Mouse (Mus musculus): ENCODE data around the gene Pitpnm2. TPM values are rescaled to one million over a fixed set of nuclear protein-coding genes. Genes with fewer than 3 reads are reported as not detected.

The Pitpnm2 gene
- total and polyA plus RNA-seq, 3 experiments: 7.0 to 22.2 TPM; not detected in 1

DNA sequence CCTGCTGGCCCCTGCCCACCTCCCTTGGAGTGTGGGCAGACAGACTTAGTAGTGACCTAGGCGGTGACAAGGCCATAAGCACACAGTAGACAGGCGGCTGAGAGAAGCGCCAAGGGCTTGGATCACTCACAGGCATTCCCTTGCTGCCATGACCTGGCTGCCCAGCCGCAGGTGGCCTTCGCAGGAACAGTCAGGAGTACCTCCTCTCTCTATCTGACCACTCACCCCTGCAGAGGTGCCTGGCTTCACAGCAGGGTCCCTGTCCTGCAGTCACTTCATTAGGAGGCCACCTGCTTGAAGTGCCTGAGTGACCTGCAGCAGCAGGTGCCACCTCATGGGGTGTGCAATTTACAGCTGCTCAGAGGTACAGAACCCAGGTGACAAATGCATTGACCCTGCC is 50.4 kb downstream of the Pitpnm2 start:
- no peaks in the 10 kb centered on the region for H3K27me3 ChIP-seq (ENCODE audit: control insufficient read depth in 1 of 2, insufficient read depth in 2 of 2, low read length in 2 of 2)
- no peak overlapping the region for H3K9ac ChIP-seq (ENCODE audit: control insufficient read depth, low read depth, low read length, poor library complexity, severe bottlenecking)
- TF ChIP-seq KAT2A (conservative IDR thresholded peaks at IDR 0.05; ENCODE audit: low read depth, low read length): no peak
- TF ChIP-seq RCOR1 (IDR thresholded peaks at IDR 0.05; ENCODE audit: low read depth, low read length): no peak
- TF ChIP-seq E2F4 (IDR thresholded peaks at IDR 0.05; ENCODE audit: borderline replicate concordance, low read depth, low read length): no peak
- TF ChIP-seq SIN3A (IDR thresholded peaks at IDR 0.05; ENCODE audit: low read length): no peak
- TF ChIP-seq GATA1 (IDR thresholded peaks at IDR 0.05; ENCODE audit: low read depth, low read length): no peak
- TF ChIP-seq POLR2AphosphoS5 (IDR thresholded peaks at IDR 0.05; ENCODE audit: borderline replicate concordance, low read depth, low read length): no peak
- no peak for TF ChIP-seq MYC (IDR thresholded peaks at IDR 0.05; ENCODE audit: low read depth, low read length)
- no peak overlapping the region for H3K27ac ChIP-seq (ENCODE audit: control insufficient read depth, low read depth, low read length)
- peaks cover 0 to under 1% of the 10 kb centered on the region in 2 experiments; a peak in 2 of 4 replicates for H3K36me3 ChIP-seq (ENCODE audit: control insufficient read depth in 1 of 2, insufficient read depth in 2 of 2, low read length in 2 of 2)
- H3K4me3 ChIP-seq (ENCODE audit: control insufficient read depth in 1 of 2, insufficient read depth in 1 of 2, low read depth in 2 of 2, low read length in 2 of 2): no peak overlapping the region
- no peak for DNase-seq (ENCODE audit: low read depth, low spot score)
- no peaks in the 10 kb centered on the region for H3K79me2 ChIP-seq (ENCODE audit: control insufficient read depth, insufficient read depth, low read length, poor library complexity)
- peaks cover 0 to 5% of the 10 kb centered on the region in 2 experiments; a peak in 1 of 4 replicates for H3K4me1 ChIP-seq (ENCODE audit: control insufficient read depth in 1 of 2, insufficient read depth in 2 of 2, low read length in 2 of 2)
- H3K9me3 ChIP-seq (replicated peaks; ENCODE audit: insufficient read depth, low read length): no peaks in the 10 kb centered on the region

DNA sequence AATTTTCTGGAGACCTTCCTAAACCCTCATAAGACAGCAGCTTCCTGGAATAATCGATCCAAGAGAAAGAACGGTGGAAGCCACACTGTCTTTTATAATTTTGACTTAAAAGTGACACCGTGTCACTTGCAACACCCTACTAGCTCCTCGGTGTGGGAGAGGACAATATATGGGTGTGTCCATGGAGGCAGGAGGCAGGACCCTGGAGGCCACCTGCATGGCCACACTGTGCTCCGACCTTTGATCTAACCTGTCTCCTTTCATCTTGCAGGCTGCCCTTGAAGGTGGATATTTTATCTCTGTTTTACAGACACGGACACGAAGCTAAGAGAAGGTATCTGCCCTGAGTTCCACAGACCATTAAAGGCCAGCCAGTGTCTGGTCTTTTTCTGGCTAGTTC is 51.1 kb downstream of the Pitpnm2 start:
- Histone ChIP-seq H3K9ac (ENCODE audit: control insufficient read depth, low read depth, low read length, poor library complexity, severe bottlenecking) (no peak overlapping the region), H3K27ac (ENCODE audit: control insufficient read depth, low read depth, low read length) (no peak overlapping the region), H3K4me3 (ENCODE audit: control insufficient read depth in 1 of 2, insufficient read depth in 1 of 2, low read depth in 2 of 2, low read length in 2 of 2) (no peak overlapping the region), H3K27me3 (ENCODE audit: control insufficient read depth in 1 of 2, insufficient read depth in 2 of 2, low read length in 2 of 2) (no peaks in the 10 kb centered on the region), H3K4me1 (ENCODE audit: control insufficient read depth in 1 of 2, insufficient read depth in 2 of 2, low read length in 2 of 2) (no peaks in the 10 kb centered on the region), H3K36me3 (ENCODE audit: control insufficient read depth in 1 of 2, insufficient read depth in 2 of 2, low read length in 2 of 2) (no peaks in the 10 kb centered on the region), H3K79me2 (ENCODE audit: control insufficient read depth, insufficient read depth, low read length, poor library complexity) (no peaks in the 10 kb centered on the region), H3K9me3 (replicated peaks; ENCODE audit: insufficient read depth, low read length) (no peaks in the 10 kb centered on the region)
- no peak for DNase-seq (ENCODE audit: low read depth, low spot score)
- no peak for TF ChIP-seq JUND (IDR thresholded peaks at IDR 0.05; ENCODE audit: low read depth, low read length)
- TF ChIP-seq ZMIZ1 (IDR thresholded peaks at IDR 0.05; ENCODE audit: low read depth, low read length): no peak
- no peak for TF ChIP-seq RCOR1 (IDR thresholded peaks at IDR 0.05; ENCODE audit: low read depth, low read length)
- no peak for TF ChIP-seq ELF1 (IDR thresholded peaks at IDR 0.05; ENCODE audit: low read depth, low read length)
- TF ChIP-seq ZKSCAN1 (IDR thresholded peaks at IDR 0.05; ENCODE audit: low read depth, low read length): no peak
- no peak for TF ChIP-seq E2F4 (IDR thresholded peaks at IDR 0.05; ENCODE audit: borderline replicate concordance, low read depth, low read length)
- no peak for TF ChIP-seq POLR2A (IDR thresholded peaks at IDR 0.05; ENCODE audit: control insufficient read depth in 1 of 2, insufficient read depth in 1 of 2, low read depth in 1 of 2, low read length in 2 of 2, poor library complexity in 1 of 2)
- TF ChIP-seq ZC3H11A (IDR thresholded peaks at IDR 0.05; ENCODE audit: low read depth, low read length): no peak
- TF ChIP-seq MEF2A (IDR thresholded peaks at IDR 0.05; ENCODE audit: extremely low read depth, insufficient replicate concordance, low read depth, low read length, poor library complexity, severe bottlenecking): no peak
- no peak for TF ChIP-seq EP300 (IDR thresholded peaks at IDR 0.05; ENCODE audit: low read depth in 1 of 2, low read length in 2 of 2)
- TF ChIP-seq KAT2A (conservative IDR thresholded peaks at IDR 0.05; ENCODE audit: low read depth, low read length): no peak

Measured in MEL (cell line).